Mouse (Mus musculus) frontal cortex, adult (tissue): Measurements from ENCODE around the gene Lrfn2.

ENCODE experiments used
- ATAC-seq: cut with Nextera tagmentation; 2 replicates; pipeline ENCODE4 v1.9.2; 2017; ENCODE audit warnings: mild to moderate bottlenecking, moderate library complexity, mixed read lengths; ENCODE audit not compliant: low TSS enrichment

The Lrfn2 gene

DNA sequence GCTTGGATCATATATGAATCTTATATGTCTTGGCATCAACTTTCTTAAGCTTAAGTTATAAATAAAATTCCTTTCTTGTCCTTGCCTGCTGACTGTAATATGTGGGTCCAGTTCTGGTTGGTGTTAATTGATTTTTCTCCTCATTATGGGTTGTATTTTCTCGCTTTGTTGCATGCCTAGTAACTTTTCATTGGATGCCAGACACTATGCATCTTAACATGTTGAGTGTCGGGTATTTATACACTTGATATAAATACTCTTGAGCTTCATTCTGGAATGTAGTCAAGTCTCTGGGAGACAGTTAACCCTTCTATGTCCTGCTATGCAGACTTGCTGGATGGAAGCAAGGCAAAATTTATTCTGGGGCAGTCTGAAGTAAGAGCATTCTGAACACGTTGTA, 192.5 kb downstream of the Lrfn2 start:
- no peak for ATAC-seq
